Mouse (Mus musculus) left cerebral cortex, postnatal 36 days (tissue): ENCODE measurements around the gene Arcn1. TPM values are rescaled to one million over a fixed set of nuclear protein-coding genes. Genes with fewer than 3 reads are reported as not detected.
"Not testable (repeated sequence)": the region's sequence is repeated elsewhere in the genome, so short reads cannot be mapped to it uniquely, and the experiment has no call there.

ENCODE experiments used
- DNase-seq, 2 experiments: peaks; one replicate each; pipeline ENCODE4 v3.0.0; 2021 to 2022; ENCODE audit warnings: low spot score in 2 of 2, mixed read lengths in 1 of 2
- intact Hi-C: fragments of 180-260 bp; cut with DNase I; formaldehyde crosslinking; loops from one replicate; pipeline ENCODE4 v1.15.1; 2025
- total RNA-seq, 2 experiments: library from RNA; stranded (reverse); gene quantifications; 2 replicates each; pipeline ENCODE4 v1.2.3; 2021

The Arcn1 gene
- total RNA-seq = 10 to 100 TPM; 89.0 to 99.0 TPM

DNA sequence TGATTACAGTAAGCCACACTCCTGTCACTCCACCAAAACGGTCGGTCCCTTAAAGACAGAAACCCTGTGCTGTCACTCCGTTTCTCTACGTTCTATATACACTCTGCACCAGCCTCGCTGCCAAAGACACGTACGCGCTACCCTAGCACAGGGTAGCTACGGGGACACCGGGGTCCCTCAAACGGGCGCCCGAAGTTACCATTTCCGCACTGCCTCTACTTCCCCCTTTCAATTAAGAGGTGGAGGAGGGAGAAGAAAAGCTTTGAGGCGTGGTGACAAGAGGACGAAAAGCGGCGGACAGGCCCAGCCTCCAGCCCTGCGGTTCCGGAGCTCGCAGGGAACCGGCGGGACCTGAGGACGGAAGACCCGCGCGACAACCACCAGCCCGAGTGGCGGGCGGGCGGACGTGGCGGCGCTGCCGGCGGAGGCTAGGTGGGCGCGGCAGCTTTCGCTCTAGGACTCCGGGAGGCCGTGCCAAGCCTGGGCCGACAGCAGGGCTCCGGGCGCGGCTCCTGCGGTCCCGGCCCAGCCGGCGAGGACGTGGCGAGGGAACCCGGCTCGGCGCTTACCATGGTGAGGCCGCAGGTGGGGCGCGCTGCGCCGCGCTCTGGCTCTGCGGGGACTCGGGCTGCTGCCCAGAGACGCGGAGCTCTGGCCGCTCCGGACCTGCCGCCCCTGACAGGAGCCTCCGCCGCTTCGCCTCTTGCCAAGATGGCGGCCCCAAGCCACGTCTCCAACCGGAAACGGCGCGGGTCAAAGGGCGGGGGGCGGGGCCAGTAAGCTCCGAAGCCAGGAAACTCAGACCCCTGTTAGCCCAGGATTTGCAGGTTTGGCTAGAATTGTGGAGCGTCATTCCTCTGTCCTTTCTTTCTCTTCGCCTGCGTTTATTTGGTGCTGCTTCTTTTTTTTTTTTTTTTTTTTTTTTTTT, at the start of gene Arcn1, which contains the start of gene Ift46:
TSS of gene Arcn1 (minus strand) at position 745 of the 928 bp plus-strand sequence.
TSS of gene Ift46 (plus strand) at position 808 of the 928 bp plus-strand sequence.
- intact Hi-C loops = no loop called here

DNA sequence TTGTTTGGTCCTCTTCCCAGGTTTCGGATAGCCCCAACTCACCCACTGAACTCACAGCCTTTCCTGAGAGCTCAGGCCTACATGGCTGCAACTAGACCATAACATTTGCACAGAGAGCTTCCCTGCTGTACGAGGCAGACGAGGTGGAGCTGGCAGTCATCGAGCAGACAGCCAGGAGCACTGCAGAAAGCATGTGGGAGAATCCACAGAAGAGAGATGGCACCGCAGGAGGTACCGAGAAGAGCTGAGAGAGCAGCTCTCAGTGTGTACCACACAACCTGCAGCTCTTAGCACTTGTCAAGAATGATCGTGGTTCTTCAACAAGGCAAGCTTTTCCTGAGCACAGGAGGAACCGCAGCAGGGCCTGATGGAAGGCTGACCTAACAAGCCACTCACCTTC, 46.5 kb upstream of the Arcn1 start:
- DNase-seq = no peak
- intact Hi-C loops = no loop called here

More for the DNA sequence above, at the start of gene Arcn1, which contains the start of gene Ift46:
- peak; percentile 84 to 88 for DNase-seq

DNA sequence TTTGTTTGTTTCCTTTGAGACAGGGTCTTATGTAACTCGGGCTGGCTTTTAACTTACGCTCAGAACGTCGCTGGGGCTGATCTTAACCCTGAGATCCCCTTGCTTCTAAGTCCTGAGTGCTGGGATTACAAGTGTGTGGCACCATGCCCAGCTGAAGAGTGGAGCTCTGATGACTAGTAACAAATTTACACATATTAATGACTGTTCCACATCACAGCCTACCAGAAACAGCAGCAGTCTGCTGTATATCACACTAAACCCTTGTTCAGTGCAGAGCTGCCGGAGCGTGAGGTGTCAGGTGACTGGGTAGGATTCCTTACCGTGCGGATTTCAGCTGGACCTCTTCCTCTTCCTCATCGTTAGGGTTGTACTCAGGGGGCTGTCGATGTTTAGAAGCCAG, 42.7 kb upstream of the Arcn1 start:
- intact Hi-C loops = no loop called here
- DNase-seq = no peak

DNA sequence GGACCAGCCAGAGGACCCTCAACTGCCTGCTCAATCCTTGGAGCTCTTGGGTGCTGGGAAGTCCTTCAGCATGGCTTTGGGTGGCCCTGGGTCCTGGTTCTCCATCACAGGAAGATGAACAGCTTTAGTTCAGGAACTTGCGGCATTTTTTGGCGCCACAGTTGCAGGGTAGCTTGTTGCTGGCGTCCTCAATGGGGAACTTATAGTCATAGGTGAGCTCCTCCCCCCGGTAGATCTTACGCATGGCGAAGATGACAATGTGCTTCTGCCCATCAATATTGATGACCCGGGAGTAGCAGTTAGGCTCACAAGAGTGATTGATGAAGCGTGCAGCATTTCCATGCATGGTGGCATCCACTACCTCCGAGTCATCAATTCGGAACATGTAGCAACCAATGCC, 40.1 kb upstream of the Arcn1 start:
- DNase-seq = no peak
- intact Hi-C loops = no loop called here

DNA sequence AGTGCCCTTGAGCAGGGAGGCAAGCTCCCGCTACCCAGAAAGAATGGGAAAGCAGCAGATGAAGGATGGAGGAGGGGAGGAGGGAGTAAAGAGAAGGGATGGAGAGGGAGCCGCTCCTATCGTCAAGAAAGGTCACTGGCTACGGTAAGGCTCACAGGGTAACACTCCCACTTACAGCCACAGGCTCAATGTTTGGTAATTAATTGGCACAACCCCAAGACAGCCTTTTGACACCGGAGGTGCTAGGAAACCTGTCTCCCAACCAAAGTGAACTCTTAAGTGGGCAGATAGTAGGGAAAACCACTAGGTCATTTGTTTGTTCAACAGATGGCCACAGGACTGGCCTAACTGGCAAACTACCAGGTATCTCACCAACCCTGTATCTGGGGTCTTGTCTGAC, 39.5 kb upstream of the Arcn1 start:
- intact Hi-C loops = no loop called here
- DNase-seq = no peak

DNA sequence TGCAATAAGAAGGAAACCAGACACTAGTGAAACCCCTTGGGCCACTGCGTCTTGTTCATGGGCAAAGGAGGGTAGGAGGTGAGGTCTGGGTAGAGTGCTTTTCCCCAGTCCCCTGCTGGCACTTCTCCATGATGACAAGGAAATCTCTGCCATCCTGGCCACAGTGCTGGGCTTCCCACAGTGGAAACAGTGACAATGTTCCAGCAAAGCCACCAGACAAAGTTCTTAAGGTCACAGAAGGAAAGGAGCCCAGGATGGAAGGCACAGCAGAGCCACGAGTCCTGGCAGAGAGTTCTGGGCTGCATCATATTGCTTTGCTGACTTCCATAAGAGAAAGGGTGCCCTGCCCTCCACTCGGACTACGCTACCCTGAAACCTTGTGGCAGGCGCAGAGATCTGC, 37.9 kb upstream of the Arcn1 start:
- DNase-seq = no peak
- intact Hi-C loops = no loop called here

DNA sequence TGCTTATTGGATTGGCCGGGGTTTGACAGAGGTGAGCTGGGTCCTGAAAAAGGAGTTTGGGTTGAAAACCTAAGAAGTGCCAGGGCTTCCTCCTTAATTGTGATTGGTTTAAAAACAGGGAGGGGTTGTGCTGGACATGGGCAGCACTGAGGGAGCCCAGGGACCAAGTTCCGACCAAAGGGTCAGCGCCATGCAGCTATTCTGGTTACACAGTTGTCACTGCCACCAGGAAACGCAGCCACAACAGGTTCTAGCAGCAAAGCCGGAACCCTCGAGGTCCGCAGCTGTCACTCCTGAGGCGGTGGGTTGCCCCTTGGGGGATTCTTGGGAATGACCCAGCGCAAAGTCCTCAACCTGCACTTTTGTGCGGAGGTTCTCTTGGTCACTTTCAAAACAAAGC, 37.0 kb upstream of the Arcn1 start:
- intact Hi-C loops = no loop called here
- DNase-seq = no peak

DNA sequence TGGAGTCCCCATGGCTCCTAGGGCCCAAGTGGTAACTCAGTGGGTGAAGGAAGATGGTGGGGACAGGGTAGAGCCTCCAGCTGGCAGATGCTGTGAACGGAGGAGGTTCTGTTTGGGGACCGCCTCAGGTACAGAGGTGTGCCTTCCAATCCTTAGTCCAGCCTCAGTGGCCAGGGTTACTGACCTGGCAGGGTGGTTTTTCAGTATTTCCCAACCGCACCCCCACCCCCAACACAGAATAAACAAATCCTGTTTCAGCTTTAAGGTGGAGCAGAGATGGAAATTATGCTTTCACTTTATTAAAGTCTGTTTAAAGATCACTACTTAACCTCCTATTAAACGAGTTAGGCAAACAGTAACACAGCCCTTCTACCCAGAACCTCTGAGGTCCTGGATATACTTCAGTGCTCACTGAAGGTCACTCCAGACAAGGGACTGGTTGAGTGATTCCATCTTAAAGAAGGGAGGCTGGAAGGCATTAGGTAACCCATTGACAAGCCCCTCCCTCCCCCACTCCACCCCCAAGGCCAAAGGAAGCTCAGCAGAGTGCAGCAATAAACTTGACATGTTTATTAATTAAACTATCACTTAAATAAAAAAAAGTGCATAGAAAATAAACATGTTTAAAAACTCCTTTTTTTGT, 35.3 kb upstream of the Arcn1 start, which contains the start of gene Ttc36:
TSS of gene Ttc36 (minus strand) at position 265 of the 643 bp plus-strand sequence.
- intact Hi-C loops = no loop called here

DNA sequence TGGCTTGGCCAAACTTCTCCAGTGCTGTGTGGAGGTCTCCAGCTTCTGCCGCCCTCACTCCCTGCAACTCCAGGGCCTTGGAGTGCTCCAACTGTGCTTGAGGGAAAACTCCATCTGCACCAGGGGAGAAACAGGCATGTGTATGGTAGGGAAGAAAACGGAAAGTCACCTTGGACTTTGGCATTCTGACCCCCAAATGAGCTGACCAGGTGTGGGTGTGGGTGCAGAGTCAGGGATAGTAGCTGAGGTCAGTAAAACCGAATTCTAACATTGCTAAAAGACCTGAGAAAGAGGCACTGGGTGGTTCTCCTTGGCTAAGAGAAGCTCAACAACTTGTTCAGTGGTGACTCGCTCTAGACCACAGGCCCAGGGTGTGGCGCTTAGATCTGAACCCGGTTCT, 34.0 kb upstream of the Arcn1 start:
- DNase-seq = no peak
- intact Hi-C loops = no loop called here

More for the DNA sequence above, 35.3 kb upstream of the Arcn1 start, which contains the start of gene Ttc36:
- DNase-seq = no peak

DNA sequence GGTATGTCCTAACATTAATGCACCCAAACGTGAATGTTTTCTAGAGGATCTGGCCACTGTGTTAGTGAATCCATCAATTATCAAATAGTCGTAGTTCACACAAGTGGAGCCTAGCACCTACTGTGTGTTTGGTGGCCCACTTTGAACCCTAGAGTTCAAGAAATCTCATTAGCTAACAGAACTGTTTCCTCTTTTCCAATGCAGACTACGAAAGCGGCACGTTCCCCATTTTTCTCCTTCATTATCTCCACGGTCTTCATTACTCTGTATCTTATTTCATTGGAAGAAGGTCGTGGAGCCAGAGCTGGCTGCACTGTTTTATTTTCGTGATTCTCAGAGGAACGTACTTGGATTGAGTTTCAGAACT, 32.3 kb upstream of the Arcn1 start:
- DNase-seq = no peak
- intact Hi-C loops = no loop called here

DNA sequence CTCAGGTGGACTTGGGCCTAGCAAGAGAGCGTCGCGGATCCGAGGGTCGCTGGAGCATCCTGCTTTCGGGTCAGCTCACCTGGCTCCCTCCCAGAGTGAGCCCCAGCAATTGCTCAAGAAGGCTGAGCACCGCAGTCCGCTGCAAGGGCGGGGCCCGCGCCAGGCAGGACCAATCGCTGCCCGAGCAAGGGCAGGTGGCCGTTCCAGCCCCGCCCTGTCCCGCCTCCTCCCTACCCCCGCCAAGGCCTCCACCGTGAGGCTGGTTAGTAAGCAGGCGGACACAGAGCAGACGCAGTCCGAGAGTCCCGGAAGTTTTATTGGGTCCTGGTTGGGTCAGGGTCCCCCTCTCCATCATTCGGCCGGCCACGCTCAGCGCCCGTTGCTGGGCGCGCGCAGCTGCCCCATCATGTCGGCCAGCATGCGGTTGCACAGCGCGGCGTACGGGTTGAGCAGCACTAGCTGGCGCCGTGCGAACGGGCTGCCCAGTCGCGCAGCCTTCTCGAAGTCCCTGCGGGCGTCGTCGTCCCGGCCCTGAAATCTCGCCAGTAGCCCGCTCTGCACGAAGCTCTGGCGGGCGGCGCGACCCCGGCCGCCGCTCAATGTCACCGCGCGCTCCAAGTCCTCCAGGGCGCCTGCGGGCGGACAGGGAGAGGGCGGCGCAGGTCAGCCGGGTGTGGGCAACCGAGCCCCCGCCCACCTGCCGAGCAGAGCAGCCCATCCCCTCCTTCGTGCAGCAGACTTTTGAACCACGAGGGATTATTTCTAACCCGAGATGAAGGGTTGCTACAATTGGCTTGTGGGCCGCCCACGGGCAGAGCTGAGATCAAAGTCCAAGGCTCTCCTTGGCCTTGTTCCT, 31.7 kb upstream of the Arcn1 start, which contains the start of gene Tmem25:
TSS of gene Tmem25 (minus strand) at position 206 of the 856 bp plus-strand sequence.
- peak; percentile 89 to 91 for DNase-seq
- intact Hi-C loops = no loop called here

DNA sequence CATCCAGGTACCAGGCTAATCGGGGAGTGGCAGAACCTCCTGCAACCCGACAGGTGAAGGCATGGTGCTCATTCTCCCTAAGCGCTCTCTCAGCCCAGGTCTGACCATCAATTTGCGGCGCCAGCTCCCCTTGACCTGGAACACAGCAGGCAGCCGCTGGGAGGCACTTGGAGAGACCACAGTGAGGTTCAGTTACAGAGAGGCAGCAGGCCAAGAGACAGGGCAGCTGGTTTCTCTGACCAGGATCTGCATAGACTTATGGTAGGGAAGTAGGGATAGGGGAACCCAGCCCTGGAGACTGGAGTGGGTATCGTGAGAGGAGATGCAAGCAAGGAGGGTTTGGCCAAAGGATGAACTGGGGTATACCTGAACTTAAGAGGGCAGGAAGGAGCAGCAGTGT, 30.7 kb upstream of the Arcn1 start:
- DNase-seq = no peak
- intact Hi-C loops = no loop called here

DNA sequence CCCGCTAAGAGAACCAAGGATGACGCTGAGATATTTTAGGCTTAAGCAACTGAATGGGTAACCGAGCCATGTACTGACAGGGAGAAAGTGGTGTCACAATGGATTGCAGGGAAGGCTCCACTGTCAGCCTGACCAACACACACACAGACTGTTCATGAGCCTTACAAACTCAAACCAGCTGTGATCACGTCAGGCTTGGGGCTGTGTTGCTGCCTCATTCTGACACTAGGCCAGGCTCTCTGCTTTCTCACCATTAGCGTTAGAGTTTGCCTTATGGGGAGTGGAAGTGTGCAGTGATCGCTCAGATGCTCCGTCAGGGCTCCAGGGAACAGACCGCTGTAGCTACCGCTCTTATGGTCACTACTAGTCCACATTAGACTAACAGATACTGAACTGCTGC, 25.2 kb upstream of the Arcn1 start:
- intact Hi-C loops = no loop called here

DNA sequence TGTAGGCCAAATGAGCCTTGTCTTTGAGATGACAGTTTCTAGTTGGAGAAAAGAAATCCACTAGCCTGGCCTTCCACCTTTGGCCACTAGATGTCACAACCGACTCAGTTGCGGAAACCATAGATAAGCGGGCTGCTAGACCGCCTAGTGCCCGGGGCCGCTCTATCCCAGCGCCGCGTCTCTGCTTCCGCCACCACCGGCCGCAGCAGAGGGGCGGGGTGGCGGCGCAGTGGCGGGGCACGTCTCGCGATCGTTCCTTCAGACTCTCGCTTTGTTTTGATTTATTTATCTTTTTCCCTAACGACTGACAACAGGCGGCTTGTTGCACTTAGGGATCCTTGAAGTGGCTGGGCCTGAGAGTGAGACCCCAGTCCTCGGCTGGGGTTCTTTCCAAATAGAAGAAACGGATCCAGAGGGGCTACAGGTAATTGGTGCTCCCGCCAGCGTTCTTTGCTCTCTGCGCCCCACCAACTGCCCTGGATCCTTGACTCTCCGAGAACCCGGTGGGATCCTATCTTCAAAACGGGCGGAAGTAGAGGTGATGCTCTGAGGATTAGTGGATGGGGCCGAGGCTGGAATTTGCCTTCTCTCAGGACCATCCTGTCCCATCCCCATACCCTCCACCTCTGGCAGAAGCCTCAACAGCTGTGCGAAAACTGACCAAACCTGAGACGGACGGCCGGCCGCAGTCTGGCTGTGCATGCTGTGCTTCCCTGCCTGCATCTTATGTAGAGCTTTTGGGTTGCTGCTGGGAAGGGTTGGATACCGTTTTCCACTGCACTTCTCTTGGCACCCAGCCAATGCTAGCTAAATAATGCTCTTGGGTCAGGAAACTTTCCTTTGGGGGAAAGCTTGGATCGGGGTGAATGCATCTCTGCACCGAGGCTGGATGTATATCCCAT, 5.4 kb upstream of the Arcn1 start:
- DNase-seq = peak; percentile 88 to 89
- intact Hi-C loops = no loop called here

More for the DNA sequence above, 25.2 kb upstream of the Arcn1 start:
- DNase-seq = no peak

DNA sequence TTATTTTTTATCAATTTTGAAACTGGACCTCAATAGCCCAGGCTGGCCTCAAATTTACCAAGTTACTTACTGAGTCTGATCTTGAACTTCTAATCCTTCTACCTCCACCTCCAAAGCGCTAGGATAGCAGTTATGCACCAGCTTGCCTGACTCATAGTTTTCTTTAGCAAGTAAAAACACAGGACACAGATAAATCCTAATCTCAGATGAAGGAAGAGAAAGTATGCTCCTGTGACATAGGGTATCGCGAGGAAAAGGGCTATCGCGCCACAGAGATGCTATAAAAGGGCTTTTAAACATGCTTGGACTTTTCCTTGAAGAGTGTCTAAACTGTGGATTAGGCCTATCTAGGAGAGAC, 4.7 kb upstream of the Arcn1 start:
- intact Hi-C loops = no loop called here
- no peak for DNase-seq

DNA sequence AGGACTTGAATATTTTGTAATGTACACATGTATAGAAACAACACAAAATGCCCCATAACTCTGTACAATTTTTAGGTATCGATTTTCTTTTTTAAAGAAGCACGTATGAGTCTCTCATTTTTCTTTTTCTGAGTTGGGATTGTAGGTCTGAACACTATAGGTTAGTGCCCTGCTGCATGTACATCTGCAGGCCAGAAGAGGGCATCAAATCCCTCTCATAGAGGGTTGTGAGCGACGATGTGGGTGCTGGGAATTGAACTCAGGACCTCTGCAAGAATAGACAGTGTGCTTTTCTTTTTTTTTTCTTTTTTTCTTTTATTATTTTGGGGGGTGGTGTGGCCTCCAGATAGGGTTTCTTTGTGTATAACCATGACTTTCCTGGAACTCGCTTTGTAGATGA, 3.7 kb upstream of the Arcn1 start:
- intact Hi-C loops = no loop called here
- DNase-seq = no peak

DNA sequence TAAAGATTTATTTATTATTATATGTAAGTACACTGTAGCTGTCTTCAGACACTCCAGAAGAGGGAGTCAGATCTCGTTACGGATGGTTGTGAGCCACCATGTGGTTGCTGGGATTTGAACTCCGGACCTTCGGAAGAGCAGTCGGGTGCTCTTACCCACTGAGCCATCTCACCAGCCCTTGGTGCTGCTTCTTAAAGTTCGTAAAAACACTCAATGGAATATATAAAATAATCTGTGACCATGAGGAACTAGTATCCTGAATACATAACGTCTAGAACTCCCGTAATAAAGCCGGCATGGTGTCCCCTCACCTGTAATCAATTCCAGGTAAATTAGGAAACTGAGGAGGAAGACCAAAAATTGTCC, 367 bp upstream of the Arcn1 start:
- DNase-seq, intact Hi-C loops: not testable (repeated sequence)

DNA sequence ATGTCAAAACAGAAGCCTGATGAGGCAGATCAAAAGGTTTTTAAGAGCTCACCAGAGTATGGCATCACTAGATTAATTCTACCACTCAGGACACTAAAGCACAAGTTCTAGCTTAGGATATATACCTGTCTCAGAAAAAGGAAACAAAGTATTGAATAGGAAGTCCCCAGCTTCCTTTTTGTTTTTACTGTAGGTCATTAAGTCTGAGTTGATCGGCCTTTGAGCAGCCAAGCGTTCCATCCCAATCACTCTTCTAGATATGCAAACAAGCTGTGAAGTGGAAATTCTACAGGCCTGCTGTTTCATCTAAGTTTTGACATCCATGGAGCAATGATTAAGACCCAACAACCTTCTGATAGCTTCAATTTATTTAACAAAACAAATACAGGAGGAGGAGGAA, 6.8 kb downstream of the Arcn1 start:
- intact Hi-C loops = no loop called here
- DNase-seq = no peak

DNA sequence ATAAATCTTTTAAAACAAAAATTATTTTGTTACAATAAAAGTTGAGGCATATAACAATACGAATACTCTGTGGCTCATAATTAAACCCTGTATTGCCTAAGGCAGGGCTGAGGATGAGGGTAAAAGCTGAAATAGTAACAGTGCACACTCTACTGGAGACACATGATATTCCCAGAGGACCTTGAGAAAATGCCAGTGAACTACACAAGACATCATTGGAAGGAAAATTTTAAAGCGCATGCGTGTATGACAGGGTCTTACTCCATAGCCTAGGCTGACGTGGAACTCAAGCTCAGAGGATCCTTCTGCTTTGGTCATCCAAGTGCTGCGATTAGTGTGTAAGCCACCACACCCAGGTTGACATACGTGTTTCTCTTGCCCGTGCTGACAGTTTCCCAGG, 19.2 kb downstream of the Arcn1 start:
- no peak for DNase-seq
- intact Hi-C loops = no loop called here
